10 mouse cellular contexts compared by ENCODE assay signal in the genomic region with DNA sequence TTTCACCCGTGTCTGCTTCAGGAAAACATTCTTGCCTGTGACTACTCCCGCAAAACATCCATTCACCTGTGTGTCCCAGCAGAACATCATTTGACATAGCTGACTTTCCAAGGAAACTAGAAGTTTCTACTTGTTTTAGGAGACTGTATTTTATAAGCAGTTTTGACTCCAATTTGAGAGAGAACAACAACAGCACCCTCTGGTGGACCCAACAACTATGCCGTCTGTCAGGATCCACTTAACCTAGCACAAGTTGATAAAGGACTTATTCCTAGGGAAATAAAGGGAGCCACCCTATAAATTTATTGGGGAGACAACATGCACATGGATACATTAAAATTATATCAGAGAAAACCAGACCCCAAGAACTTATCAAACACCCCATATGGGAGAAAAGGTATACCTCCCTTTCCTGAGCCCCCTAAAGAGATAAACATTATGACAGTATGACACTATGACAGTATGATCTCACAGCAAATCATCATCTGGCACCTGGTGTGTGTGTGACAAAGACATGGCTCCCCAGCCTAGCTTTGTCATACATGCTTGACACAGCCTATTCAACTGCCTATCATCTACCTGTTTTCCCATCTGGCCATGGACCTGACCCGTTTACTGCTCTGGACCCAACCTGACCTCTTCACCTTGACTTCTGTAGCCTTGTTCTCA. TPM values are rescaled to one million over a fixed set of nuclear protein-coding genes. Genes with fewer than 3 reads are reported as not detected.
A peak's percentile ranks its signal among the peaks of the same experiment; 100 is the strongest.
DNase-seq lines count a peak whose midpoint lies in the region; ATAC-seq and TF ChIP-seq lines count a peak whose summit lies in the region.
"Had no signal": no experiment of that assay in that cellular context is flagged by ENCODE, and none has a peak within 500 bp of the region (broad histone marks: within the 10 kb centered on the region; RNA-seq: fewer than 3 reads in every experiment).

No protein-coding gene starts in this region.

- H3K9ac ChIP-seq in hindbrain, postnatal 0 days (replicated peaks; ENCODE audit: low read length): no peak overlapping the region
- H3K9ac ChIP-seq in hindbrain, embryonic 13.5 days: no peak overlapping the region
- no peak overlapping the region for H3K9ac ChIP-seq in limb, embryonic 14.5 days (ENCODE audit: low read depth, low read length, severe bottlenecking)

- no peaks in the 10 kb centered on the region for H3K36me3 ChIP-seq in hindbrain, postnatal 0 days (ENCODE audit: insufficient read depth, low read length)
- H3K36me3 ChIP-seq in hindbrain, embryonic 13.5 days: no peaks in the 10 kb centered on the region
- no peaks in the 10 kb centered on the region for H3K36me3 ChIP-seq in limb, embryonic 14.5 days (ENCODE audit: control insufficient read depth, insufficient read depth, low read length)

- H3K27me3 ChIP-seq in hindbrain, postnatal 0 days (ENCODE audit: insufficient read depth, low read length): no peaks in the 10 kb centered on the region
- no peaks in the 10 kb centered on the region for H3K27me3 ChIP-seq in hindbrain, embryonic 13.5 days
- no peaks in the 10 kb centered on the region for H3K27me3 ChIP-seq in limb, embryonic 14.5 days (ENCODE audit: control insufficient read depth, insufficient read depth, low read length)

- no peak for TF ChIP-seq POLR2A in limb, embryonic 14.5 days (IDR thresholded peaks at IDR 0.05; ENCODE audit: borderline replicate concordance, extremely low read depth, insufficient read depth, insufficient read length)

- no peak overlapping the region for H3K4me3 ChIP-seq in hindbrain, postnatal 0 days (ENCODE audit: low read length)
- no peak overlapping the region for H3K4me3 ChIP-seq in hindbrain, embryonic 13.5 days
- H3K4me3 ChIP-seq in limb, embryonic 14.5 days (replicated peaks; ENCODE audit: low read length): no peak overlapping the region

- WGBS in hindbrain, postnatal 0 days: 87% methylated on average over 4 of the region's 4 CpGs
- 88% methylated on average over 4 of the region's 4 CpGs for WGBS in hindbrain, embryonic 13.5 days
- 88% methylated on average over 4 of the region's 4 CpGs for WGBS in limb, embryonic 14.5 days

- no peak for ATAC-seq in hindbrain, postnatal 0 days
- no peak for ATAC-seq in hindbrain, embryonic 13.5 days (ENCODE audit: low FRiP score)
- peak; percentile 40 for ATAC-seq in activated CD4-positive, CD25-positive, alpha-beta regulatory T cell, adult 4 months
- ATAC-seq in limb, embryonic 14.5 days (ENCODE audit: low FRiP score, low read depth): no peak

- no peak overlapping the region for H3K27ac ChIP-seq in hindbrain, postnatal 0 days
- no peak overlapping the region for H3K27ac ChIP-seq in hindbrain, embryonic 13.5 days
- peak overlapping the region; percentile 48; the same call in 1 of the 2 replicates for H3K27ac ChIP-seq in limb, embryonic 14.5 days (replicated peaks; ENCODE audit: low read depth, low read length)
- H3K27ac ChIP-seq: macrophage had no signal

- no peaks in the 10 kb centered on the region for H3K4me1 ChIP-seq in hindbrain, postnatal 0 days (ENCODE audit: insufficient read depth, low read length)
- H3K4me1 ChIP-seq in hindbrain, embryonic 13.5 days (replicated peaks): no peaks in the 10 kb centered on the region
- H3K4me1 ChIP-seq in limb, embryonic 14.5 days (ENCODE audit: control insufficient read depth, insufficient read depth, low read length): peaks cover 3% of the 10 kb centered on the region; the same call in 1 of the 2 replicates

- DNase-seq in hindbrain, postnatal 0 days (ENCODE audit: low spot score): no peak
- peak; percentile 51 for DNase-seq in CD4-positive helper T cell, adult 2 months (ENCODE audit: low read depth, low spot score)
- no peak for DNase-seq in limb, embryonic 14.5 days (ENCODE audit: low spot score)
- DNase-seq in ovary, postnatal 36 days (ENCODE audit: low spot score): no peak
- DNase-seq in neural tube, embryonic 10.5 days (ENCODE audit: extremely low spot score, low spot score): no peak
- DNase-seq in Muller cell, postnatal 12 days (ENCODE audit: inconsistent ontology term): no peak

- H3K4me2 ChIP-seq in hindbrain, postnatal 0 days (ENCODE audit: low read depth, low read length): no peak overlapping the region
- no peak overlapping the region for H3K4me2 ChIP-seq in hindbrain, embryonic 13.5 days
- H3K4me2 ChIP-seq in limb, embryonic 14.5 days (replicated peaks; ENCODE audit: low read depth, low read length, severe bottlenecking): no peak overlapping the region

- H3K9me3 ChIP-seq in hindbrain, postnatal 0 days (ENCODE audit: low read length): no peaks in the 10 kb centered on the region
- H3K9me3 ChIP-seq in hindbrain, embryonic 13.5 days: no peaks in the 10 kb centered on the region
- no peaks in the 10 kb centered on the region for H3K9me3 ChIP-seq in limb, embryonic 14.5 days (ENCODE audit: control insufficient read depth, low read length)

- TF ChIP-seq CTCF in hindbrain, postnatal 0 days (IDR thresholded peaks at IDR 0.05; ENCODE audit: low read depth): peak; percentile 49

RNA-seq across cellular contexts. Expression of a gene that starts 31.9 kb away (rescaled TPM):
- total RNA-seq in hindbrain, postnatal 0 days (2014; rRNA removed): 5.5 and 6.3 TPM in 2 replicates
- 1.9 and 2.2 TPM in 2 replicates for polyA plus RNA-seq in hindbrain, postnatal 0 days (2015; fragmentation: Nextera tagmentation; extraction: Ambion mirVana)
- polyA plus RNA-seq in hindbrain, embryonic 13.5 days (2015; fragmentation: Nextera tagmentation; extraction: Ambion mirVana): 4.1 and 4.6 TPM in 2 replicates
- polyA plus RNA-seq in activated CD4-positive, CD25-positive, alpha-beta regulatory T cell, adult 4 months (2017; shearing (Covaris generic)): 1 to 10 TPM; 3.0 to 3.6 TPM
- polyA plus RNA-seq in limb, embryonic 14.5 days (2012; rRNA removed): 51.7 and 60.1 TPM in 2 replicates
- polyA plus RNA-seq in limb, embryonic 14.5 days (2014; fragmentation: Nextera tagmentation; extraction: Ambion mirVana): 44.4 and 48.2 TPM in 2 replicates

RNA-seq across cellular contexts. Expression of a gene that starts 56.2 kb away (rescaled TPM):
- total RNA-seq in hindbrain, postnatal 0 days (2014; rRNA removed): not detected in 2 replicates
- polyA plus RNA-seq in hindbrain, postnatal 0 days (2015; fragmentation: Nextera tagmentation; extraction: Ambion mirVana): not detected in 2 replicates
- polyA plus RNA-seq in hindbrain, embryonic 13.5 days (2015; fragmentation: Nextera tagmentation; extraction: Ambion mirVana): not detected in 2 replicates
- polyA plus RNA-seq in activated CD4-positive, CD25-positive, alpha-beta regulatory T cell, adult 4 months (2017; shearing (Covaris generic)): not detected
- polyA plus RNA-seq in limb, embryonic 14.5 days (2012; rRNA removed): 0.13 TPM in 1 of 2 replicates, not detected in the other
- polyA plus RNA-seq in limb, embryonic 14.5 days (2014; fragmentation: Nextera tagmentation; extraction: Ambion mirVana): 0.07 and 0.19 TPM in 2 replicates
- polyA plus RNA-seq: heart, embryonic 14.5 days; macrophage had no signal
